Mouse (Mus musculus) megakaryocyte progenitor cell, adult 5-6 weeks (primary cell): Measurements from ENCODE around the gene Armh2. TPM values are rescaled to one million over a fixed set of nuclear protein-coding genes. Genes with fewer than 3 reads are reported as not detected.

Source experiments
- ATAC-seq: replicated peaks from 2 replicates; pipeline ENCODE4 v1.8.0; 2016; ENCODE audit warnings: mild to moderate bottlenecking, moderate TSS enrichment, inconsistent platforms; ENCODE audit not compliant: poor library complexity
- total RNA-seq, 2 experiments: library from RNA; stranded (forward) in 1 of 2; stranded (reverse) in 1 of 2; fragments of 157-497, 149-512 nt in 1 of 2; fragments of 200-1000 nt in 1 of 2; gene quantifications; 2 replicates each; pipeline versions ENCODE4 v1.2.3 to v1.2.4; 2015 to 2017

Gene Armh2
- total RNA-seq (2015), result not detected in 2 replicates
- total RNA-seq (2017), result not detected in 2 replicates

GRCm38 (mm10) chr13:24741028-24741427, at the start of gene Armh2:
Gene Armh2 (plus strand): TSS chr13:24741232.
- ATAC-seq, result no peak

- ATAC-seq, result no peak
Measured at GRCm38 (mm10) chr13:24693312-24693711, 47.7 kb upstream of the Armh2 start.

DNA sequence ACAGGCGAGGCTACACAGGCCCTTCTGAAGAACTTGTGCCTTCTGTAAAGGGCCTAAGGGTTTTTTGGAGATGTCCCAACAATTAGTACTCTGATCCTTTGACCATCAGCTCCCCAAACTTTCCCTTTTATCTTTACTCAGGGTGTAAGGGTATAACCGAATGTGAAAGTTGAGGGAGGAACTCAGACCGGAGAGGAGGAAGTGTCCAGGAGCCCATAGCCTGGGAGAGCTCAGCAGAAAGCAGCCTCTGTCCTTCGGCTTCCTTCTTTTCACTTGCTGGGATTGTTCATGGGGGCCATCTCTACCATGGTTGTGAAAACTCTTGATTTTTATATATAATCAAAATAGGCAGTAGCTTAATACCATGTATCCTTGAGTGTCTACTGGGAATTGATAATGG, 42.3 kb upstream of the Armh2 start:
- ATAC-seq, result peak; percentile 69

DNA sequence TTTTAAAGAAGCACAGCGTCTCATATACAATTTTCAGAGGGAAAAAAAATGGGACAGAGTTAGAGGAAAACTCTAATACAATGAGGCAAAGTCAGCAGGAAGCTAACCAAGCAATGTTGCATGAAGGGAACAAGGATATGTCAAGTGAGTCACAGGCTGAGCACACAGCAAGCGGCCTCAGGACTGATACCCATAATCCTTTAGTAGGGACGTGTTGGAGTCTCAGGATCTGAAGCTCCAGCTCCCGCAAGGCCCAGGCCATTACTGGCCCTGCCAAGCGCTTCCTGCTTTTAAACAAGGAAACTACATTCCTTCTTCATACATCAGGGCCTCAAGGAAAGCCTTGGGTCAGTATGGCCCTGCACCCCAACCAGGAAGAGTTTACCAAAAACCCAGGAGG, 38.9 kb upstream of the Armh2 start:
- ATAC-seq, result no peak

DNA sequence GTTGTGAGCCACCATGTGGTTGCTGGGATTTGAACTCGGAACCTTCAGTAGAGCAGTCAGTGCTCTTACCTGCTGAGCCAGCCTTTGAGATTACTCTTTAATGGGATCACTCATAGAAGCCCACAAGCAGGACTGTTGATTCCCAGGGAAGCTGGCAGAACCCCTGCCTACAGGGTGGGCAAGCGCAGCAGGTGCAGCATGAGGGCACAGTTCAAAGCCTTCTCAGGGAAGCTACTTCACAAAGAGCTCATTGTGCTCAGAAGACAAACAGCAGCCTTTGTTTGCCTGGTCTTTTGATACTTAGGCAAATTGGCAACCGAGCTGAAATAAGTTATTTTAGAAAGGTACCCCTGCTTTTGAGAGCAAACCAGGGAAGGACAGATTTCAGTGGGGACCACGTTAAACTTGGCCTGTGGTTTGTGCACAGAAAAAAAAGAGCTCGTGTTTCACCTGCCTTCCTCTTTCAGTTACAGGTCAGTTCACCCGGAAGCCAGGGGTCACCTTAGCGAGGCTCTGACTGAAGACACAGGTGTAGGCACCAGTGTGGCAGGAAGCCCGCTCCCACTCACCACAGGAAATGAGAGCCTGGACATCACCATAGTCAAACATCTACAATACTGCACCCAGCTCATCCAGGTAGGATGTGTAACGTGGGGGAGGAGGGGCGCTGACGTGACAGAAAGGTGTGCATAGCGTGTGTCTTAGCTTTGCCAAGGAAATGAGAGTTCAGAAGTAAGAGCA, 31.2 kb upstream of the Armh2 start:
- ATAC-seq, result no peak

GRCm38 (mm10) chr13:24710968-24711367, 30.1 kb upstream of the Armh2 start:
- ATAC-seq, result peak; percentile 83

- no peak for ATAC-seq
Measured at GRCm38 (mm10) chr13:24712581-24713130, 28.4 kb upstream of the Armh2 start.

DNA sequence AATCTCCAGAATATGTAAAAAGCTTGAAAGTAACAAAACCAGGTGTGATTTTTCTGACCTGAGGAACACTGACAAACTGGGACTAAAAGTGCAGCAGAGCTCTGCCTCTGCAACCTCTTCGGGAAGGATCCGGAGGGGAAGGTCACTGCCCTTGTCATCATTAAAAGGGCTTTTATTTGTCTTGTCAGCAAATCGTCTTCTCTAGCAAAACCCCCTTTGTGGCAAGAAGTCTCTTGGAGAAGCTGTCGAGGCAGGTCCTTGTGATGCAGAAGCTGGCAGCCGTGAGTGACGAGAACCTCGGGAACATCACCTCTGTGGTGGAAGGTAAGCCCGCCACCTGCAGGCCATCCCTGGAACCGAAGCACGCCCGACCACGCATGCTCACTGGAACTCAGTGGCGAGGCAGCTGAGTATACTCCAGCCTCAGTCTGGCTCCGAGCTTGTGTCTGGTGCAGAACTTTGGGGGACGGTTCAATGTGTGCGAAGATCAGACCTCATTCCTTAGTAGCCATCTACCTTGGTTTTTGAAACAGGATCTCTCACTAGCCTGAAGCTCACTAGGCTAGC, 27.5 kb upstream of the Armh2 start:
- peak; percentile 84 for ATAC-seq

GRCm38 (mm10) chr13:24714360-24714885, 26.6 kb upstream of the Armh2 start:
- no peak for ATAC-seq

DNA sequence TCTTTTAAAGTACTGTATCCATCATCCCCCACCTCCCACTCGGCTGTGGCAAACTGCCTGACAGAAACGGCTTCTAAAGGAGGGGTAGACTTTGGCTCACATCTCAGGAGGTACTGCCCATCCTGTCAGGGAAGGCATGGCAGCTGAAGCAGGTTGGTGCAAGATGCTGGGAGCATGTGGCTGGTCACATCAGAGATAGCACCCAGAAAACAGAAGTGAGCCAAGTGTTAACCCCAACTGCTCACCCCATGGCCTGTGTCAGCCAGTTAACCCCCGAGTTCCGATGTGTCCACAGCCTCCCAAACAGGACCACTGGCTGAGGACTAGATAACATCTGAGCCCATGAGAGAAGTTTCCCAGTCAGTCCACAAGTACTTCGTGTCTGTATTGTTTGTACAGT, 25.4 kb upstream of the Armh2 start:
- no peak for ATAC-seq

- ATAC-seq, result no peak
Measured at GRCm38 (mm10) chr13:24716441-24716840, 24.6 kb upstream of the Armh2 start.

- ATAC-seq, result no peak
Measured at GRCm38 (mm10) chr13:24717677-24718076, 23.4 kb upstream of the Armh2 start.

DNA sequence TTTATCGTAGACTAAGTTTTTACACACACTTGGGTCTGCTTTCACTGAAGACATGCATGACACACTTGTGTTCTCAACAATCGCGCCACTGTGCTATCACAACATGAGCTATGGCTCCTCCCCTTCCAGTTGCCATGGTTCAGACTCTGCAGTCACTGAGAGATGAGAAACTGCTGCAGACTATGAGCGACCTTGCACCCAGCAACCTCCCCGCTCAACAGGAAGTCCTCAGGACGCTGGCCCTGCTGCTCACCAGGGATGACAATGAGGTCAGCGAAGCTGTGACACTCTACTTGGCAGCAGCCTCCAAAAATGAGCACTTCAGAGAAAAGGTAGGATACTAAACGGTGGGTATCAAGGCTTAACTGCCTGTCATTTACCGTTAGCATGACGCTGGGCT, 19.5 kb upstream of the Armh2 start:
- ATAC-seq, result no peak

- ATAC-seq, result no peak
Measured at GRCm38 (mm10) chr13:24723699-24724394, 17.2 kb upstream of the Armh2 start.

- no peak for ATAC-seq
Measured at GRCm38 (mm10) chr13:24724395-24724759, 16.7 kb upstream of the Armh2 start.

DNA sequence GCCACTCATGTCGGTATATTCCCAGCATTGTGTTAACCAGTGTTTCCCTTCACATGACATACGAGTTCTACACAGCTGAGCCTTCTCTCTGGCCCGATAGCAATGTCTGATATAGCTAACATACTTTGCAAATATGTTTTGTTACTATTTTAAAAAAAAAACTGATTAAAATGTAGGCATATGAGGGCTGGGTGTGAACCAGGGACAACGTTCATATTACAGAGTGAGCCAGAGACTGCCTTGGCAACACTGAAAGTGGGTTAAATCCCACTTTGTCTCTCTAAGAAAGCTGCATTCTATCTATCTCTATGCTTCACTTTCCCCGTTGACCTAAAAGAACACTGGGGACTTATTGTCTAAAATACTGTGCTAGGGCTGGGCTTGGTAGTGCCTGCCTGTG, 11.9 kb upstream of the Armh2 start:
- no peak for ATAC-seq

DNA sequence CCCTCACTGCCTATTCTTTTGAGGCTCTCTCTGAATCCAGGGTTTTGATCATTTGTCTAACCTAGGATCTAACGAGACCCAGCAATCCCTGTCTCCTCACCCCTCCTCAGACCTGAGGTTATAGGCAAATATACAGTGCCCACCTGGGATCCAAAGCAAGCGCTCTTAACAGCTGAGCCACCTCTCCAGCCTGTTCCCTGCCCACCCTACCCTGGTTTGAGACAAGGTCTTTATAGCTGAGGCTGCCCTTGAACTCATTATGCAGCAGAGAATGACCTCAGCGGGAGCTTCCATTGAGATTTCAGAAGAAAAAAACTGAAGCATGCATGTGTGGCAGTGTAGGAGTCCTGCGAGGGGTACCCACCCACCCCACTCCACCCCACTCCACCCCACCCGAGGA, 6.5 kb upstream of the Armh2 start:
- no peak for ATAC-seq

- ATAC-seq, result no peak
Measured at GRCm38 (mm10) chr13:24735608-24736131, 5.4 kb upstream of the Armh2 start.

- ATAC-seq, result no peak
Measured at GRCm38 (mm10) chr13:24747823-24748222, 6.8 kb downstream of the Armh2 start.

GRCm38 (mm10) chr13:24750807-24751206, 9.8 kb downstream of the Armh2 start:
- no peak for ATAC-seq

GRCm38 (mm10) chr13:24751396-24751795, 10.4 kb downstream of the Armh2 start:
- ATAC-seq, result no peak
